Mouse (Mus musculus) CH12.LX (cell line): ENCODE data around the gene Evx2. TPM values are rescaled to one million over a fixed set of nuclear protein-coding genes. Genes with fewer than 3 reads are reported as not detected.
A peak's percentile ranks its signal among the peaks of the same experiment; 100 is the strongest.

Experiments
- DNase-seq: peaks from one replicate; pipeline ENCODE4 v3.0.0-alpha.2; 2013; ENCODE audit errors: extremely low read depth
- H3K27ac ChIP-seq: 2 replicates; pipeline ENCODE4 v1.5.1; 2012; ENCODE audit warnings: low read depth, mild to moderate bottlenecking, control low read depth, moderate library complexity; ENCODE audit not compliant: insufficient read depth
- H3K27me3 ChIP-seq: replicated peaks from 2 replicates; pipeline ENCODE3; 2012; ENCODE audit warnings: inconsistent platforms
- H3K36me3 ChIP-seq, 2 experiments: replicated peaks in 1 of 2; 2 replicates each; pipeline versions ENCODE3 to v1.6.1; 2012; ENCODE audit warnings: inconsistent platforms in 1 of 2, low read length in 1 of 2, mild to moderate bottlenecking in 1 of 2, mixed read lengths in 1 of 2, moderate library complexity in 1 of 2; ENCODE audit not compliant: control insufficient read depth in 1 of 2, insufficient read depth in 1 of 2
- H3K4me1 ChIP-seq, 2 experiments: 2 replicates each; pipeline ENCODE4 v1.6.1; 2012; ENCODE audit warnings: inconsistent platforms in 1 of 2, moderate library complexity in 1 of 2; ENCODE audit not compliant: insufficient read depth in 2 of 2, control insufficient read depth in 1 of 2
- H3K4me2 ChIP-seq: 2 replicates; pipeline ENCODE4 v1.6.1; 2012; ENCODE audit warnings: low read depth, mild to moderate bottlenecking, control low read depth; ENCODE audit not compliant: poor library complexity, insufficient read depth, severe bottlenecking
- H3K4me3 ChIP-seq, 3 experiments: fragments of 150-350 bp in 1 of 3; sonication (generic) in 1 of 3; replicated peaks in 1 of 3; 2 replicates each; pipeline versions ENCODE3 to v1.5.1; 2011 to 2012; ENCODE audit warnings: low read depth in 2 of 3, low read length in 2 of 3, mild to moderate bottlenecking in 2 of 3, moderate library complexity in 2 of 3, control low read depth in 1 of 3, improper control_type of control experiment in 1 of 3, inconsistent platforms in 1 of 3, mixed read lengths in 1 of 3; ENCODE audit not compliant: poor library complexity in 1 of 3
- H3K79me2 ChIP-seq: replicated peaks from 2 replicates; pipeline ENCODE4 v1.6.1; 2012; ENCODE audit warnings: mild to moderate bottlenecking, moderate library complexity; ENCODE audit not compliant: control insufficient read depth, poor library complexity, insufficient read depth, severe bottlenecking; ENCODE audit errors: extremely low read depth
- H3K9ac ChIP-seq: 2 replicates; pipeline ENCODE4 v1.6.1; 2012; ENCODE audit warnings: low read depth, mild to moderate bottlenecking, control low read depth, moderate library complexity; ENCODE audit not compliant: insufficient read depth
- H3K9me3 ChIP-seq: replicated peaks from 2 replicates; pipeline ENCODE3; 2012; ENCODE audit warnings: low read length, inconsistent platforms, mixed read lengths
- BHLHE40 ChIP-seq: IDR thresholded peaks from 2 replicates; pipeline ENCODE4 v1.6.1; 2011; ENCODE audit warnings: mild to moderate bottlenecking, low read depth, low read length, improper control_type of control experiment
- E2F4 ChIP-seq: IDR thresholded peaks from 2 replicates; pipeline ENCODE4 v1.6.1; 2011; ENCODE audit warnings: low read depth, low read length, improper control_type of control experiment; ENCODE audit not compliant: insufficient replicate concordance
- ELF1 ChIP-seq: IDR thresholded peaks from 2 replicates; pipeline ENCODE4 v1.6.1; 2014; ENCODE audit warnings: low read depth, mild to moderate bottlenecking, inconsistent platforms, low read length, improper control_type of control experiment
- EP300 ChIP-seq: IDR thresholded peaks from 2 replicates; pipeline ENCODE4 v1.6.1; 2011; ENCODE audit warnings: low read length, improper control_type of control experiment
- GABPA ChIP-seq: IDR thresholded peaks from 2 replicates; pipeline ENCODE4 v1.6.1; 2012; ENCODE audit warnings: low read depth, low read length, improper control_type of control experiment, inconsistent platforms; ENCODE audit not compliant: insufficient replicate concordance
- IRF4 ChIP-seq: IDR thresholded peaks from 2 replicates; pipeline ENCODE4 v1.6.1; 2014; ENCODE audit warnings: low read depth, mild to moderate bottlenecking, inconsistent platforms, low read length, improper control_type of control experiment
- JUN ChIP-seq: IDR thresholded peaks from 2 replicates; pipeline ENCODE4 v1.6.1; 2011; ENCODE audit warnings: low read depth, mild to moderate bottlenecking, low read length, improper control_type of control experiment, moderate library complexity; ENCODE audit not compliant: insufficient read depth
- KAT2A ChIP-seq: IDR thresholded peaks from 2 replicates; pipeline ENCODE4 v1.6.1; 2012; ENCODE audit warnings: low read length, improper control_type of control experiment, inconsistent platforms; ENCODE audit not compliant: insufficient replicate concordance
- MAX ChIP-seq: IDR thresholded peaks from 2 replicates; pipeline ENCODE4 v1.6.1; 2011; ENCODE audit warnings: low read length, improper control_type of control experiment
- MEF2A ChIP-seq: IDR thresholded peaks from 2 replicates; pipeline ENCODE4 v1.6.1; 2014; ENCODE audit warnings: low read depth, mild to moderate bottlenecking, inconsistent platforms, low read length, improper control_type of control experiment, borderline replicate concordance
- PAX5 ChIP-seq: IDR thresholded peaks from 2 replicates; pipeline ENCODE4 v1.6.1; 2012; ENCODE audit warnings: low read length, inconsistent platforms, mixed read lengths
- POLR2A ChIP-seq: IDR thresholded peaks from 2 replicates; pipeline ENCODE4 v1.6.1; 2011; ENCODE audit warnings: low read depth, mild to moderate bottlenecking, improper control_type of control experiment, low read length
- RAD21 ChIP-seq: IDR thresholded peaks from 2 replicates; pipeline ENCODE4 v1.6.1; 2011; ENCODE audit warnings: low read depth, mild to moderate bottlenecking, low read length, improper control_type of control experiment, moderate library complexity
- RCOR1 ChIP-seq: conservative IDR thresholded peaks from 2 replicates; pipeline ENCODE4 v1.6.1; 2012; ENCODE audit warnings: low read depth, mild to moderate bottlenecking, inconsistent platforms, low read length, improper control_type of control experiment
- SMC3 ChIP-seq: IDR thresholded peaks from 2 replicates; pipeline ENCODE4 v1.6.1; 2011; ENCODE audit warnings: low read depth, low read length, improper control_type of control experiment
- TBP ChIP-seq: conservative IDR thresholded peaks from 2 replicates; pipeline ENCODE4 v1.6.1; 2011; ENCODE audit warnings: low read depth, low read length, improper control_type of control experiment
- TCF12 ChIP-seq: IDR thresholded peaks from 2 replicates; pipeline ENCODE4 v1.6.1; 2014; ENCODE audit warnings: low read depth, mild to moderate bottlenecking, inconsistent platforms, low read length, improper control_type of control experiment
- UBTF ChIP-seq: IDR thresholded peaks from 2 replicates; pipeline ENCODE4 v1.6.1; 2012; ENCODE audit warnings: low read depth, mild to moderate bottlenecking, inconsistent platforms, low read length, improper control_type of control experiment, moderate library complexity
- ZKSCAN1 ChIP-seq: IDR thresholded peaks from 2 replicates; pipeline ENCODE4 v1.6.1; 2012; ENCODE audit warnings: low read depth, inconsistent platforms, low read length, improper control_type of control experiment, borderline replicate concordance
- ZMIZ1 ChIP-seq: IDR thresholded peaks from 2 replicates; pipeline ENCODE4 v1.6.1; 2012; ENCODE audit warnings: low read depth, mild to moderate bottlenecking, inconsistent platforms, low read length, improper control_type of control experiment
- ZNF384 ChIP-seq: IDR thresholded peaks from 2 replicates; pipeline ENCODE4 v1.6.1; 2012; ENCODE audit warnings: low read depth, low read length, improper control_type of control experiment, inconsistent platforms
- dilution Hi-C: fragments of 300-500 bp; cut with MboI; formaldehyde crosslinking; loops from 2 replicates; pipeline ENCODE4 v1.14.3; 2020; ENCODE audit warnings: low sequenced_read_pairs; ENCODE audit not compliant: extremely low pct_unique_long_range_greater_than_20kb, extremely low pct_ligation_motif_present
- in situ Hi-C: fragments of 300-500 bp; cut with MboI; formaldehyde crosslinking; loops from 3 replicates; pipeline ENCODE4 v1.14.3; 2019; ENCODE audit warnings: low sequenced_read_pairs, low pct_ligation_motif_present, low pct_unique_long_range_greater_than_20kb, mixed read lengths
- polyA plus RNA-seq: library from polyadenylated mRNA; unstranded; fragments of >175 nt; gene quantifications from 2 replicates; pipeline ENCODE4 v1.2.1, GENCODE M21; 2012; ENCODE audit warnings: low read depth; ENCODE audit not compliant: insufficient read length
- total RNA-seq, 2 experiments: library from RNA; depleted of rRNA; stranded (reverse); fragments of 300-350 nt in 1 of 2; fragments of >200 nt in 1 of 2; gene quantifications; 2 replicates each; pipeline ENCODE4 v1.2.3; 2012 to 2014

Evx2 gene
- total and polyA plus RNA-seq, 3 experiments, result not detected

DNA sequence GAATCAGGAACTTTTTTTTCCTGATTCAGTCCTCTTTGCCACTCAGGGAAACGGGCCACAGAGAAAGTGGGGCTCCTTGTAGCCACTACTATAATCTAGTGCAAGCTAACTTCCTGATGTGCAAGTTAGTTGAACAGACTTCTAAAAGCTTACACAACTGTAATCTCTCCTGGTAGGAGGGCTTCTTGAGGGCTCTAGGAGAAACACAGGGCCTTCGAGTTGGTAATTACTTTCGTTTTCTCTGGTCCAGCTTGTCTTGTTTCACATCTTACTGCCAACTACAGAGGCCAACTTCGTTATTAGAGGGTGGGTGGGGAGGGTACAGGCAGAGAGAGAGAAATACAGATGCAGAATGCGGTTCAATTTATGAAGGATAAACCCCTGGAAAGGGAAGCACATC is 12.5 kb upstream of the Evx2 start:
- Histone ChIP-seq H3K4me1 (0 out of 4 replicates have a peak, but pooled peaks cover 0 to 5% of the 10 kb centered on the region in 2 experiments), H3K27ac (no peak overlapping the region), H3K4me3 (no peak overlapping the region), H3K4me2 (peak overlapping the region; percentile 98), H3K9me3 (peaks cover 11% of the 10 kb centered on the region), H3K79me2 (no peaks in the 10 kb centered on the region), H3K9ac (peak overlapping the region; percentile 43), H3K36me3 (no peaks in the 10 kb centered on the region), H3K27me3 (no peaks in the 10 kb centered on the region)
- no peak for TF ChIP-seq ZNF384
- TF ChIP-seq RCOR1, result no peak
- no peak for TF ChIP-seq ZMIZ1
- TF ChIP-seq E2F4, result no peak
- no peak for TF ChIP-seq IRF4
- TF ChIP-seq JUN, result no peak
- no peak for TF ChIP-seq MEF2A
- no peak for TF ChIP-seq BHLHE40
- no peak for TF ChIP-seq GABPA
- TF ChIP-seq ZKSCAN1, result no peak
- TF ChIP-seq ELF1, result no peak
- TF ChIP-seq UBTF, result no peak
- TF ChIP-seq EP300, result no peak
- no peak for TF ChIP-seq TBP
- no peak for TF ChIP-seq KAT2A
- TF ChIP-seq RAD21, result no peak
- TF ChIP-seq SMC3, result no peak
- no peak for DNase-seq
- dilution Hi-C loops (no loop called here), in situ Hi-C loops (loop anchor here (25.0 kb wide), 1 partner anchor 1085 kb away; the partner anchor contains the start of gene Chrna1)

DNA sequence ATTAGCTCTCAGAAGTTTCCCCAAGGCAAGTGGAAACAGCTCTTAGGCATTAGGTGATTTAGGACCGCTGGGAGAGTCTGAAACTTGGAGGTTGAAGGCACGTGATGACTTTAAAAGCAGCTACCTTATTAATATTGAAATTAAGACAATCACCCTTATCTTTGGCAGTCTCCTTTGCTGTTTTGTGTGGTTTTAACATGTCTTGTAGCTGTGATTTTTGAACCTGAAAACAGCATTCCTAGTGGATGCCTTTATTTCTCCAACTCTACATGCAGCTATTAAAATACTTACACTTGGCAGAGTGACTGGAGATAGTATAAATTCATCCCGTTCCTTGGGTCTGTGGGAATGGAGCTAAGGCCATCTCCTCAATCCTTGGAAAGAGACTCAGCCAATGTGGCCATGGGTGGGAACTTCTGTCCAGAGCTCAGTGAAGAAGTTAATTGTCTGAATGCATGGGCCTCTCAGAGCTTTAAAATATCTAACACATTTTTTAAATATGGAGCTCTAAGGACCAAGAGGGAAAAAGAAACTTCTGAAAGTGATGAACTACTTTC is 11.4 kb upstream of the Evx2 start:
- dilution Hi-C loops, result no loop called here
- H3K36me3 ChIP-seq, result no peaks in the 10 kb centered on the region
- TF ChIP-seq PAX5 (no peak), MAX (no peak), POLR2A (no peak), GABPA (no peak), TCF12 (no peak)
- in situ Hi-C loops, result loop anchor here (25.0 kb wide), 1 partner anchor 1083 kb away; the partner anchor contains the start of gene Chrna1
- H3K9ac ChIP-seq, result no peak overlapping the region
- no peaks in the 10 kb centered on the region for H3K27me3 ChIP-seq
- H3K4me1 ChIP-seq, result 0 out of 4 replicates have a peak, but pooled peaks cover 0 to 5% of the 10 kb centered on the region in 2 experiments
- H3K79me2 ChIP-seq, result no peaks in the 10 kb centered on the region
- peaks cover 11% of the 10 kb centered on the region for H3K9me3 ChIP-seq
- H3K4me2 ChIP-seq, result no peak overlapping the region
- no peak overlapping the region for H3K4me3 ChIP-seq
- DNase-seq, result no peak
- H3K27ac ChIP-seq, result no peak overlapping the region
